Mouse (Mus musculus): Measurements from ENCODE around the gene Dok3. TPM values are rescaled to one million over a fixed set of nuclear protein-coding genes. Genes with fewer than 3 reads are reported as not detected.

Dok3 gene
- polyA plus RNA-seq, 1 experiment from 2014 or later: 3.4 TPM

GRCm38 (mm10) chr13:55513828-55514227 is 15.3 kb downstream of the Dok3 start:
- H3K9me3 ChIP-seq (ENCODE audit: control insufficient read depth, low read length): no peaks in the 10 kb centered on the region
- H3K4me1 ChIP-seq (ENCODE audit: control insufficient read depth, insufficient read depth, low read length): peaks cover 23% of the 10 kb centered on the region
- H3K4me2 ChIP-seq (ENCODE audit: low read length): peak overlapping the region; percentile 79
- ATAC-seq (ENCODE audit: low FRiP score, low TSS enrichment) (no peak), DNase-seq (no peak)
- H3K36me3 ChIP-seq (ENCODE audit: control insufficient read depth, insufficient read depth, low read length): peaks cover 8% of the 10 kb centered on the region; the same call in 1 of the 2 replicates
- H3K4me3 ChIP-seq (replicated peaks; ENCODE audit: low read depth, low read length): peak overlapping the region; percentile 77
- peak overlapping the region; percentile 79; the same call in 1 of the 2 replicates for H3K27ac ChIP-seq (replicated peaks; ENCODE audit: low read depth, low read length)
- WGBS: 36% methylated on average over 9 of the region's 9 CpGs
- no peak overlapping the region; the same call in 1 of the 2 replicates for H3K9ac ChIP-seq (replicated peaks; ENCODE audit: low read length)
- no peaks in the 10 kb centered on the region for H3K27me3 ChIP-seq (ENCODE audit: control insufficient read depth, insufficient read depth, low read length)

GRCm38 (mm10) chr13:55513111-55513748 is 15.9 kb downstream of the Dok3 start, which contains the start of gene Pdlim7:
Gene Pdlim7, minus strand, starts transcription at chr13:55513676.
- Histone ChIP-seq H3K4me2 (ENCODE audit: low read length) (peak within 1 kb of the TSS; percentile 79), H3K9ac (replicated peaks; ENCODE audit: low read length) (peak within 1 kb of the TSS; percentile 86), H3K9me3 (ENCODE audit: control insufficient read depth, low read length) (no peaks in the 10 kb centered on the region), H3K36me3 (ENCODE audit: control insufficient read depth, insufficient read depth, low read length) (peaks cover 14% of the 10 kb centered on the region), H3K4me1 (ENCODE audit: control insufficient read depth, insufficient read depth, low read length) (peaks cover 23% of the 10 kb centered on the region), H3K27ac (replicated peaks; ENCODE audit: low read depth, low read length) (peak within 1 kb of the TSS; percentile 79), H3K4me3 (replicated peaks; ENCODE audit: low read depth, low read length) (peak within 1 kb of the TSS; percentile 77), H3K27me3 (ENCODE audit: control insufficient read depth, insufficient read depth, low read length) (no peaks in the 10 kb centered on the region)
- under 1% methylated on average over 55 of the region's 55 CpGs for WGBS
- DNase-seq (peak; percentile 91), ATAC-seq (ENCODE audit: low FRiP score, low TSS enrichment) (peak; percentile 81)

GRCm38 (mm10) chr13:55512379-55513031 is 16.6 kb downstream of the Dok3 start:
- Histone ChIP-seq H3K9me3 (ENCODE audit: control insufficient read depth, low read length) (no peaks in the 10 kb centered on the region), H3K4me3 (replicated peaks; ENCODE audit: low read depth, low read length) (peak overlapping the region; percentile 77), H3K36me3 (ENCODE audit: control insufficient read depth, insufficient read depth, low read length) (peaks cover 21% of the 10 kb centered on the region), H3K4me1 (ENCODE audit: control insufficient read depth, insufficient read depth, low read length) (peaks cover 23% of the 10 kb centered on the region), H3K9ac (replicated peaks; ENCODE audit: low read length) (peak overlapping the region; percentile 86), H3K27me3 (ENCODE audit: control insufficient read depth, insufficient read depth, low read length) (no peaks in the 10 kb centered on the region), H3K27ac (replicated peaks; ENCODE audit: low read depth, low read length) (peak overlapping the region; percentile 79), H3K4me2 (ENCODE audit: low read length) (peak overlapping the region; percentile 79)
- ATAC-seq (ENCODE audit: low FRiP score, low TSS enrichment) (peak; percentile 59), DNase-seq (peak; percentile 68)
- WGBS: 4% methylated on average over 25 of the region's 25 CpGs

- 30% methylated on average over 5 of the region's 5 CpGs for WGBS
These were observed 17.6 kb downstream of the Dok3 start for GRCm38 (mm10) chr13:55511492-55511861.

GRCm38 (mm10) chr13:55510668-55511491 is 18.2 kb downstream of the Dok3 start:
- peak overlapping the region; percentile 86; the same call in 1 of the 2 replicates for H3K9ac ChIP-seq (replicated peaks; ENCODE audit: low read length)
- no peaks in the 10 kb centered on the region for H3K9me3 ChIP-seq (ENCODE audit: control insufficient read depth, low read length)
- peak overlapping the region; percentile 79 for H3K4me2 ChIP-seq (ENCODE audit: low read length)
- peaks cover 37% of the 10 kb centered on the region for H3K36me3 ChIP-seq (ENCODE audit: control insufficient read depth, insufficient read depth, low read length)
- 19% methylated on average over 6 of the region's 6 CpGs for WGBS
- H3K27ac ChIP-seq (replicated peaks; ENCODE audit: low read depth, low read length): peak overlapping the region; percentile 66
- peak; percentile 38; the same call in 1 of the 2 replicates for ATAC-seq (ENCODE audit: low FRiP score, low TSS enrichment)
- H3K27me3 ChIP-seq (ENCODE audit: control insufficient read depth, insufficient read depth, low read length): no peaks in the 10 kb centered on the region
- no peak overlapping the region for H3K4me3 ChIP-seq (replicated peaks; ENCODE audit: low read depth, low read length)
- peak; percentile 68 for DNase-seq
- peaks cover 23% of the 10 kb centered on the region for H3K4me1 ChIP-seq (ENCODE audit: control insufficient read depth, insufficient read depth, low read length)

More at GRCm38 (mm10) chr13:55511492-55511861, 17.6 kb downstream of the Dok3 start:
- H3K4me1 ChIP-seq (ENCODE audit: control insufficient read depth, insufficient read depth, low read length): peaks cover 23% of the 10 kb centered on the region
- H3K9ac ChIP-seq (replicated peaks; ENCODE audit: low read length): peak overlapping the region; percentile 86; the same call in 1 of the 2 replicates
- peak overlapping the region; percentile 66 for H3K27ac ChIP-seq (replicated peaks; ENCODE audit: low read depth, low read length)
- H3K4me2 ChIP-seq (ENCODE audit: low read length): peak overlapping the region; percentile 79
- no peaks in the 10 kb centered on the region for H3K27me3 ChIP-seq (ENCODE audit: control insufficient read depth, insufficient read depth, low read length)
- DNase-seq (no peak), ATAC-seq (ENCODE audit: low FRiP score, low TSS enrichment) (no peak)
- H3K36me3 ChIP-seq (ENCODE audit: control insufficient read depth, insufficient read depth, low read length): peaks cover 31% of the 10 kb centered on the region
- H3K9me3 ChIP-seq (ENCODE audit: control insufficient read depth, low read length): no peaks in the 10 kb centered on the region
- H3K4me3 ChIP-seq (replicated peaks; ENCODE audit: low read depth, low read length): 0 out of 2 replicates have a peak overlapping the region, but pooled peaks have one; percentile 77

GRCm38 (mm10) chr13:55510332-55510667 is 18.8 kb downstream of the Dok3 start:
- Histone ChIP-seq H3K4me3 (replicated peaks; ENCODE audit: low read depth, low read length) (no peak overlapping the region), H3K27me3 (ENCODE audit: control insufficient read depth, insufficient read depth, low read length) (no peaks in the 10 kb centered on the region), H3K36me3 (ENCODE audit: control insufficient read depth, insufficient read depth, low read length) (peaks cover 43% of the 10 kb centered on the region), H3K4me2 (ENCODE audit: low read length) (no peak overlapping the region), H3K4me1 (ENCODE audit: control insufficient read depth, insufficient read depth, low read length) (peaks cover 23% of the 10 kb centered on the region), H3K27ac (replicated peaks; ENCODE audit: low read depth, low read length) (peak overlapping the region; percentile 43; the same call in 1 of the 2 replicates), H3K9me3 (ENCODE audit: control insufficient read depth, low read length) (no peaks in the 10 kb centered on the region), H3K9ac (replicated peaks; ENCODE audit: low read length) (no peak overlapping the region)
- 0 out of 2 replicates have a peak, but pooled peaks have one; percentile 2 for ATAC-seq (ENCODE audit: low FRiP score, low TSS enrichment)
- no peak for DNase-seq
- WGBS: 54% methylated on average over 3 of the region's 3 CpGs

GRCm38 (mm10) chr13:55508531-55508930 is 20.6 kb downstream of the Dok3 start:
- H3K4me2 ChIP-seq (ENCODE audit: low read length): no peak overlapping the region
- ATAC-seq (ENCODE audit: low FRiP score, low TSS enrichment): no peak
- no peak overlapping the region for H3K9ac ChIP-seq (replicated peaks; ENCODE audit: low read length)
- 89% methylated on average over 10 of the region's 10 CpGs for WGBS
- no peaks in the 10 kb centered on the region for H3K9me3 ChIP-seq (ENCODE audit: control insufficient read depth, low read length)
- H3K27ac ChIP-seq (replicated peaks; ENCODE audit: low read depth, low read length): no peak overlapping the region
- no peaks in the 10 kb centered on the region for H3K27me3 ChIP-seq (ENCODE audit: control insufficient read depth, insufficient read depth, low read length)
- no peak overlapping the region for H3K4me3 ChIP-seq (replicated peaks; ENCODE audit: low read depth, low read length)
- H3K36me3 ChIP-seq (ENCODE audit: control insufficient read depth, insufficient read depth, low read length): peaks cover 60% of the 10 kb centered on the region
- peaks cover 23% of the 10 kb centered on the region for H3K4me1 ChIP-seq (ENCODE audit: control insufficient read depth, insufficient read depth, low read length)
- no peak for DNase-seq

- no peak overlapping the region for H3K27ac ChIP-seq (replicated peaks; ENCODE audit: low read depth, low read length)
- no peaks in the 10 kb centered on the region for H3K9me3 ChIP-seq (ENCODE audit: control insufficient read depth, low read length)
- H3K36me3 ChIP-seq (ENCODE audit: control insufficient read depth, insufficient read depth, low read length): peaks cover 67% of the 10 kb centered on the region
- H3K4me2 ChIP-seq (ENCODE audit: low read length): no peak overlapping the region
- peaks cover 23% of the 10 kb centered on the region for H3K4me1 ChIP-seq (ENCODE audit: control insufficient read depth, insufficient read depth, low read length)
- no peak for ATAC-seq (ENCODE audit: low FRiP score, low TSS enrichment)
- no peak for DNase-seq
- H3K9ac ChIP-seq (replicated peaks; ENCODE audit: low read length): no peak overlapping the region
- no peak overlapping the region for H3K4me3 ChIP-seq (replicated peaks; ENCODE audit: low read depth, low read length)
- H3K27me3 ChIP-seq (ENCODE audit: control insufficient read depth, insufficient read depth, low read length): no peaks in the 10 kb centered on the region
- WGBS: 57% methylated on average over 11 of the region's 11 CpGs
These were observed 21.2 kb downstream of the Dok3 start for GRCm38 (mm10) chr13:55507877-55508276.
